Mouse (Mus musculus): ENCODE results near the gene Dnah6.

- TF ChIP-seq POLR2A (IDR thresholded peaks at IDR 0.05; ENCODE audit: borderline replicate concordance, insufficient read depth, low read length) (no peak), CTCF (IDR thresholded peaks at IDR 0.05; ENCODE audit: borderline replicate concordance, insufficient read depth, low read depth, low read length) (no peak)
Observed at GRCm38 (mm10) chr6:73249851-73250250, 28.4 kb upstream of the Dnah6 start.

Measured in cerebellum, adult 2 months (tissue).